Mouse (Mus musculus) small intestine, adult 2 months (tissue): Measurements from ENCODE around the gene Rpl32.

Experiments
- CTCF ChIP-seq: fragments of 200-500 bp; IDR thresholded peaks from 2 replicates; pipeline ENCODE4 v1.5.1; 2012; ENCODE audit warnings: low read depth, mild to moderate bottlenecking, control low read depth, inconsistent platforms, low read length, moderate library complexity, mixed read lengths; ENCODE audit not compliant: insufficient replicate concordance, insufficient read length; ENCODE audit errors: extremely low read depth
- POLR2A ChIP-seq: fragments of 200-500 bp; IDR thresholded peaks from 2 replicates; pipeline ENCODE4 v1.6.1; 2012; ENCODE audit warnings: low read depth, mild to moderate bottlenecking, control low read depth, inconsistent platforms, low read length, moderate library complexity

DNA sequence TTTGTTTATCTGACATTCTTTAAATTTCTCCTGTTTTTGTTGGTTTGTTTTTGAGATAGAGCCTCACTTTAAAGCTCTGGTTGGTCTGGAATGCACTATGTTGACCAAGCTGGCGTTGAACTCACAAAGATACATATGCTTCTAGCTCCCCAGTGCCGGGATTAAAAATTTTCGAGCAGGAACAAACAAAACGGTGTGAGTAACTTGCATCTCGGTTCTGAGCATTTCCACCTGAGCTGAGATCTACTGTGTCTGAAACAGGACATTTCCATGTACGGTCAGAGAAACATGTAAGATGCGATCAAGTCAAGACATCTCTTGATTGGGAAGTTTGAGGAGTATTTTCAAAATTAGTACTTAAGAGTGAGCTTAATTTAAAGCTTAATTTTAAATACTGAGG is 45.4 kb upstream of the Rpl32 start:
- TF ChIP-seq CTCF (no peak), POLR2A (no peak)
